Comparison of ENCODE assay signal across 8 mouse cellular contexts in genomic region chr11:22286371-22286872, GRCm38 (mm10). TPM values are rescaled to one million over a fixed set of nuclear protein-coding genes. Genes with fewer than 3 reads are reported as not detected.
A peak's percentile ranks its signal among the peaks of the same experiment; 100 is the strongest.
DNase-seq lines count a peak whose midpoint lies in the region; ATAC-seq lines count a peak whose summit lies in the region.

No protein-coding gene starts in this region.

- ATAC-seq in erythroblast, adult 5-6 weeks (replicated peaks; ENCODE audit: low FRiP score, poor library complexity, severe bottlenecking) = no peak
- peak; percentile 69 for ATAC-seq in embryonic facial prominence, embryonic 12.5 days (ENCODE audit: insufficient number of reproducible peaks, insufficient read depth, low FRiP score, low TSS enrichment)
- ATAC-seq in heart, embryonic 13.5 days (ENCODE audit: extremely low read depth, insufficient number of reproducible peaks, low FRiP score, low TSS enrichment) = peak; percentile 52
- ATAC-seq in lung, embryonic 16.5 days (ENCODE audit: low read depth) = peak; percentile 29
- ATAC-seq in stomach, embryonic 14.5 days (ENCODE audit: insufficient number of reproducible peaks, insufficient read depth, low FRiP score, low read depth) = peak; percentile 59

- peak; percentile 1 for DNase-seq in T-cell, adult 2 months (ENCODE audit: low spot score)
- DNase-seq in kidney, postnatal 10 days = peak; percentile 69

- peaks cover 13% of the 10 kb centered on the region for H3K27me3 ChIP-seq in erythroblast, embryonic 14.5 days (ENCODE audit: control insufficient read depth)
- no peaks in the 10 kb centered on the region for H3K27me3 ChIP-seq in embryonic facial prominence, embryonic 12.5 days
- H3K27me3 ChIP-seq in heart, embryonic 13.5 days (replicated peaks) = no peaks in the 10 kb centered on the region
- H3K27me3 ChIP-seq in lung, embryonic 16.5 days (ENCODE audit: control insufficient read depth, insufficient read depth, low read depth, low read length) = no peaks in the 10 kb centered on the region
- no peaks in the 10 kb centered on the region for H3K27me3 ChIP-seq in stomach, embryonic 14.5 days (ENCODE audit: control insufficient read depth, insufficient read depth, low read length)

- peak overlapping the region; percentile 75 for H3K4me3 ChIP-seq in erythroblast, embryonic 14.5 days (replicated peaks)
- peak overlapping the region; percentile 77 for H3K4me3 ChIP-seq in embryonic facial prominence, embryonic 12.5 days
- H3K4me3 ChIP-seq in heart, embryonic 13.5 days = peak overlapping the region; percentile 88
- H3K4me3 ChIP-seq in lung, embryonic 16.5 days (ENCODE audit: low read length) = peak overlapping the region; percentile 89
- H3K4me3 ChIP-seq in stomach, embryonic 14.5 days (ENCODE audit: low read depth, low read length) = peak overlapping the region; percentile 74

- peak overlapping the region; percentile 73 for H3K4me2 ChIP-seq in embryonic facial prominence, embryonic 12.5 days (replicated peaks)
- peak overlapping the region; percentile 81 for H3K4me2 ChIP-seq in heart, embryonic 13.5 days
- peak overlapping the region; percentile 83 for H3K4me2 ChIP-seq in lung, embryonic 16.5 days (ENCODE audit: low read depth, low read length)
- H3K4me2 ChIP-seq in stomach, embryonic 14.5 days (replicated peaks; ENCODE audit: low read depth, low read length) = peak overlapping the region; percentile 62

- peaks cover 19% of the 10 kb centered on the region for H3K4me1 ChIP-seq in erythroblast, embryonic 14.5 days (ENCODE audit: control insufficient read depth)
- peaks cover 22% of the 10 kb centered on the region for H3K4me1 ChIP-seq in embryonic facial prominence, embryonic 12.5 days
- H3K4me1 ChIP-seq in heart, embryonic 13.5 days = peaks cover 33% of the 10 kb centered on the region
- peaks cover 18% of the 10 kb centered on the region for H3K4me1 ChIP-seq in lung, embryonic 16.5 days (replicated peaks; ENCODE audit: control insufficient read depth, insufficient read depth, low read length)
- H3K4me1 ChIP-seq in stomach, embryonic 14.5 days (ENCODE audit: control insufficient read depth, insufficient read depth, low read length) = no peaks in the 10 kb centered on the region; the same call in 1 of the 2 replicates

- peak overlapping the region; percentile 82 for H3K9ac ChIP-seq in embryonic facial prominence, embryonic 12.5 days
- H3K9ac ChIP-seq in heart, embryonic 13.5 days = peak overlapping the region; percentile 95
- H3K9ac ChIP-seq in lung, embryonic 16.5 days (ENCODE audit: low read length) = peak overlapping the region; percentile 88
- H3K9ac ChIP-seq in stomach, embryonic 14.5 days (replicated peaks; ENCODE audit: low read depth, low read length) = peak overlapping the region; percentile 77

- no peaks in the 10 kb centered on the region; the same call in 1 of the 2 replicates for H3K36me3 ChIP-seq in erythroblast, embryonic 14.5 days (ENCODE audit: control insufficient read depth)
- peaks cover 11% of the 10 kb centered on the region for H3K36me3 ChIP-seq in embryonic facial prominence, embryonic 12.5 days
- H3K36me3 ChIP-seq in heart, embryonic 13.5 days = peaks cover 13% of the 10 kb centered on the region
- H3K36me3 ChIP-seq in lung, embryonic 16.5 days (ENCODE audit: control insufficient read depth, insufficient read depth, low read length) = 0 out of 2 replicates have a peak, but pooled peaks cover 5% of the 10 kb centered on the region
- H3K36me3 ChIP-seq in stomach, embryonic 14.5 days (ENCODE audit: control insufficient read depth, insufficient read depth, low read length) = peaks cover 9% of the 10 kb centered on the region

- peak overlapping the region; percentile 84 for H3K27ac ChIP-seq in embryonic facial prominence, embryonic 12.5 days
- peak overlapping the region; percentile 90 for H3K27ac ChIP-seq in heart, embryonic 13.5 days (replicated peaks)
- H3K27ac ChIP-seq in lung, embryonic 16.5 days (ENCODE audit: low read length) = peak overlapping the region; percentile 84
- peak overlapping the region; percentile 86 for H3K27ac ChIP-seq in stomach, embryonic 14.5 days (ENCODE audit: low read length)

- H3K9me3 ChIP-seq in erythroblast, embryonic 14.5 days (ENCODE audit: control insufficient read depth, low read length) = no peaks in the 10 kb centered on the region
- H3K9me3 ChIP-seq in embryonic facial prominence, embryonic 12.5 days = no peaks in the 10 kb centered on the region
- H3K9me3 ChIP-seq in heart, embryonic 13.5 days = no peaks in the 10 kb centered on the region
- no peaks in the 10 kb centered on the region for H3K9me3 ChIP-seq in lung, embryonic 16.5 days (ENCODE audit: control insufficient read depth, low read length)
- no peaks in the 10 kb centered on the region for H3K9me3 ChIP-seq in stomach, embryonic 14.5 days (ENCODE audit: control insufficient read depth, low read depth, low read length)

- under 1% methylated on average over 38 of the region's 39 CpGs for WGBS in embryonic facial prominence, embryonic 12.5 days
- WGBS in heart, embryonic 13.5 days = 0% methylated on average over 39 of the region's 39 CpGs
- WGBS in lung, embryonic 16.5 days = under 1% methylated on average over 32 of the region's 39 CpGs
- WGBS in stomach, embryonic 14.5 days = 2% methylated on average over 39 of the region's 39 CpGs

RNA-seq across cellular contexts. Expression of gene Ehbp1, which starts 55.7 kb away (rescaled TPM):
- polyA plus RNA-seq in erythroblast, embryonic 14.5 days (2012) = 0.03 and 0.04 TPM in 2 replicates
- total RNA-seq in erythroblast, adult 5-6 weeks (2015; ENCODE audit: low replicate concordance) = 5.6 TPM in 1 of 2 replicates, not detected in the other
- total RNA-seq in erythroblast, adult 5-6 weeks (2017; ENCODE audit: low replicate concordance) = 1.4 and 2.2 TPM in 2 replicates
- polyA plus RNA-seq in embryonic facial prominence, embryonic 12.5 days (2016; fragmentation: Nextera tagmentation; extraction: Ambion mirVana) = 12.6 and 14.3 TPM in 2 replicates
- 20.1 and 23.3 TPM in 2 replicates for polyA plus RNA-seq in heart, embryonic 13.5 days (2015; fragmentation: Nextera tagmentation; extraction: Ambion mirVana)
- 10.4 and 11.9 TPM in 2 replicates for polyA plus RNA-seq in lung, embryonic 16.5 days (2015; fragmentation: Nextera tagmentation; extraction: Ambion mirVana)
- 21.7 and 22.8 TPM in 2 replicates for polyA plus RNA-seq in stomach, embryonic 14.5 days (2014; fragmentation: Nextera tagmentation; extraction: Ambion mirVana)

Comparison
In these comparisons a context has a peak if more than half of its experiments do, and no peak if none do; other contexts are left out.
1. RNA of gene Ehbp1, which starts 55.7 kb away (polyA plus RNA-seq): 21.7 to 22.8 TPM in stomach, embryonic 14.5 days, 20.1 to 23.3 TPM in heart, embryonic 13.5 days, 12.6 to 14.3 TPM in embryonic facial prominence, embryonic 12.5 days and 10.4 to 11.9 TPM in lung, embryonic 16.5 days; 0.03 to 0.04 TPM in erythroblast, embryonic 14.5 days; every median in the first group is over 10 times any median in the second.
2. Peak in every context shown above with its lines, with median percentiles within 50 percentile points of each other: H3K4me3 ChIP-seq, H3K27ac ChIP-seq, H3K4me2 ChIP-seq and H3K9ac ChIP-seq.